Mouse (Mus musculus): ENCODE measurements around the gene Dnaja3. TPM values are rescaled to one million over a fixed set of nuclear protein-coding genes. Genes with fewer than 3 reads are reported as not detected.

Dnaja3 gene
- polyA plus RNA-seq, 1 experiment = 193 TPM

DNA sequence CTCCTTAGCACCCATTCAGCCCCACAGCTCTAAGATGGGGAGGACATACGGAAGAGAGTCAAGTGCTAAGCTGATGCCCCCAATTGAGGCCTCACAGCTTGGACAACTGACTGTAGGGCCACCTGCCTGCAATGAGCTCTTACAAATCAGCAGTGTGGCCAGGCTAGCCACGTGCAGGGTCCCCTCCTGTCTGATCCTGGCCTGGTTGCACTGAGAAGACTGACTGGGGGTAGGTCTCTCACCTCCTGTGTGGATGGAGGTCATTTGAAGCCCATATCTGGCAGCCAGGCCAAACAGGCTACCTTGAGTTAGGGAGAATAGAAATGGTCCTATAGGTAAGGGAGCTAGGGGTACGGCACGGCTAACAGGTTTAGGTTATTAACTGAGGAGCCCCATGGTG lies 6.1 kb downstream of the Dnaja3 start:
- peaks cover 18% of the 10 kb centered on the region for H3K4me1 ChIP-seq (ENCODE audit: control insufficient read depth, insufficient read depth, insufficient read length, low read length)
- no peak overlapping the region for H3K4me3 ChIP-seq (ENCODE audit: insufficient read depth, low read depth, low read length)
- H3K27ac ChIP-seq (replicated peaks; ENCODE audit: low read depth, low read length) = no peak overlapping the region

DNA sequence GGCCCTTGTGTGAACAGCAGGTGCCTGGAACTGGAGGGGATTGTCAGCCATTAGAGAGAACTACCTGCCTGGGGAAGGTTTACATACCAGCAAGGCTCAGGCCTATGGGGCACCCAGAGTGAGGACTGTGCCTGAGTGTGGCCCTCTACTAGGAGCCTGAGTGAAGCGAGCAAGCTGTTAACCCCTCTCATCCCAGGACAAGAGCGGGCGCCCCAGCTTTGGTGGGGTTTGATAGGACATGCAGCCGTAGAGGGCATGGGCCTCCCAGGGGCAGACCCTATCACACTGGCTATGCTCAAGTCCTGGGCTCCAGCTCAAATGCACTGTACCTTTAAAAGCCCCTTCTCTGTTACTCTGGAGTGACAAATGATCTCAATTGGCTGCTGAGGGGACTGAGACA lies 7.0 kb downstream of the Dnaja3 start:
- H3K27ac ChIP-seq (replicated peaks; ENCODE audit: low read depth, low read length) = peak overlapping the region; percentile 50

GRCm38 (mm10) chr16:4647651-4648141 lies 7.9 kb downstream of the Dnaja3 start:
- peak overlapping the region; percentile 50 for H3K27ac ChIP-seq (replicated peaks; ENCODE audit: low read depth, low read length)
- peaks cover 29% of the 10 kb centered on the region for H3K4me1 ChIP-seq (ENCODE audit: control insufficient read depth, insufficient read depth, insufficient read length, low read length)
- H3K4me3 ChIP-seq (ENCODE audit: insufficient read depth, low read depth, low read length) = no peak overlapping the region

More for the DNA sequence above, 7.0 kb downstream of the Dnaja3 start:
- Histone ChIP-seq H3K4me1 (ENCODE audit: control insufficient read depth, insufficient read depth, insufficient read length, low read length) (peaks cover 24% of the 10 kb centered on the region), H3K4me3 (ENCODE audit: insufficient read depth, low read depth, low read length) (no peak overlapping the region)

DNA sequence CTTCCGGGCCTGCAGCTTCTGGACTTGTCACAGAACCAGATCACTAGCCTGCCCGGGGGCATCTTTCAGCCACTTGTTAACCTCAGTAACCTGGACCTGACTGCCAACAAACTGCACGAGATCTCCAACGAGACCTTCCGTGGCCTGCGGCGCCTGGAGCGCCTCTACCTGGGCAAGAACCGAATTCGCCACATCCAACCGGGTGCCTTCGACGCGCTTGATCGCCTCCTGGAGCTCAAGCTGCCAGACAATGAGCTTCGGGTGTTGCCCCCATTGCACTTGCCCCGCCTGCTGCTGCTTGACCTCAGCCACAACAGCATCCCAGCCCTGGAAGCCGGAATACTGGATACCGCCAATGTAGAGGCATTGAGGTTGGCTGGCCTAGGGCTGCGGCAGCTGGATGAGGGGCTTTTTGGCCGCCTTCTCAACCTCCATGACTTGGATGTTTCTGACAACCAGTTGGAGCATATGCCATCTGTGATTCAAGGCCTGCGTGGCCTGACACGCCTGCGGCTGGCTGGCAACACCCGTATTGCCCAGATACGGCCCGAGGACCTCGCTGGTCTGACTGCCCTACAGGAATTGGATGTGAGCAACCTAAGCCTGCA lies 8.7 kb downstream of the Dnaja3 start:
- Histone ChIP-seq H3K4me3 (ENCODE audit: insufficient read depth, low read depth, low read length) (no peak overlapping the region), H3K4me1 (ENCODE audit: control insufficient read depth, insufficient read depth, insufficient read length, low read length) (peaks cover 29% of the 10 kb centered on the region), H3K27ac (replicated peaks; ENCODE audit: low read depth, low read length) (no peak overlapping the region)

DNA sequence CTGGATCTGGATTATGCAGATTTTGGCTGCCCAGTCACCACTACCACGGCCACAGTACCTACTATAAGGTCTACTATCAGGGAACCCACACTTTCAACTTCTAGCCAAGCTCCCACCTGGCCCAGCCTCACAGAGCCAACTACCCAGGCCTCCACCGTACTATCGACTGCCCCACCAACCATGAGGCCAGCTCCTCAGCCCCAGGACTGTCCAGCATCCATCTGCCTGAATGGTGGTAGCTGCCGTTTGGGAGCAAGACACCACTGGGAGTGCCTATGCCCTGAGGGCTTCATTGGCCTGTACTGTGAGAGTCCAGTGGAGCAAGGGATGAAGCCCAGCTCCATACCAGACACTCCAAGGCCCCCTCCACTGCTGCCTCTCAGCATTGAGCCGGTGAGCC lies 9.4 kb downstream of the Dnaja3 start:
- Histone ChIP-seq H3K4me1 (ENCODE audit: control insufficient read depth, insufficient read depth, insufficient read length, low read length) (peaks cover 26% of the 10 kb centered on the region), H3K4me3 (ENCODE audit: insufficient read depth, low read depth, low read length) (no peak overlapping the region), H3K27ac (replicated peaks; ENCODE audit: low read depth, low read length) (peak overlapping the region; percentile 1; the same call in 1 of the 2 replicates)

GRCm38 (mm10) chr16:4649692-4650091 lies 9.9 kb downstream of the Dnaja3 start:
- Histone ChIP-seq H3K4me3 (ENCODE audit: insufficient read depth, low read depth, low read length) (no peak overlapping the region), H3K27ac (replicated peaks; ENCODE audit: low read depth, low read length) (peak overlapping the region; percentile 1; the same call in 1 of the 2 replicates), H3K4me1 (ENCODE audit: control insufficient read depth, insufficient read depth, insufficient read length, low read length) (peaks cover 29% of the 10 kb centered on the region)

- H3K4me3 ChIP-seq (ENCODE audit: insufficient read depth, low read depth, low read length) = no peak overlapping the region
- H3K27ac ChIP-seq (replicated peaks; ENCODE audit: low read depth, low read length) = no peak overlapping the region
- H3K4me1 ChIP-seq (ENCODE audit: control insufficient read depth, insufficient read depth, insufficient read length, low read length) = peaks cover 29% of the 10 kb centered on the region
These were observed 10.4 kb downstream of the Dnaja3 start for GRCm38 (mm10) chr16:4650161-4650560.

DNA sequence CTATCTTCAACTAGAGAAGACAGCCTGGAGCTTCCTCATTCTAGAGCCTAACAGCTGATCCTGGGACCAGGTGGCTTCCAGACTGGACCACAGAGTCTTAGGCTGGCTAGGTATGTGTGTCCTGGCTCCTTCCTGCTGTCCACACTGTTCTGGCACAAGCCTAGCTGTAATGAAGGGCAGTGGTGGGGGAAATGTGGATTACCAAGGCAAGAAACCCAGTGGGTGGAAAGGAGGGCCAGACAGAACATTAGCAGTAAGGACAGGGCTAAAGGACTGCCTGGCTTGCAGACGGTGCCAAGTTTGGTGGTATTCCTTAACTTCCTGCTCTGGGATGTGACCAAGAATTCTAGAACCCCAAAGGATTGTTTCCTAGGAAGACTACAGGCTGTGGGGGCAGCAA lies 11.3 kb downstream of the Dnaja3 start:
- Histone ChIP-seq H3K4me1 (ENCODE audit: control insufficient read depth, insufficient read depth, insufficient read length, low read length) (peaks cover 35% of the 10 kb centered on the region), H3K27ac (replicated peaks; ENCODE audit: low read depth, low read length) (peak overlapping the region; percentile 42), H3K4me3 (ENCODE audit: insufficient read depth, low read depth, low read length) (no peak overlapping the region)

DNA sequence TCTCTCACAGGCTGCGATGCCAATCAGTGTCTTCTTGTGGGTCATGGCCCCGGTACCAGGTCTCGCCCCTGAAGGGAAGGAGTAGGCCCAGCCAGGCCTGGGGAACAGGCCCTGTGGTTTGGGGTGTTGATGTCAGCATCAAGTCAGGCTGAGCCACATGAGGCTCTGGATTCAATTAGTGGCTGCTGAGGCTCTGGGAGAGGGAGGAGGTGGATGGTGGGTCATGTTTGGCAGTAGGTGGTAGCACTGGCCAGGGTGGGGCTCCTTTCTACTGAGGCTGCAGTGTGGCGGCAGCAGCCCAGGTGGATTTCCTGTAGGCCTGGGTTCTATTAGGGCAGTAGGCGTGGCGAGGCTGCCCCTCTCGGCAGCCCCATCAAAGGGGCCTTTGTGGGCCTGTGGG lies 11.8 kb downstream of the Dnaja3 start:
- H3K4me1 ChIP-seq (ENCODE audit: control insufficient read depth, insufficient read depth, insufficient read length, low read length) = peaks cover 35% of the 10 kb centered on the region
- peak overlapping the region; percentile 42 for H3K27ac ChIP-seq (replicated peaks; ENCODE audit: low read depth, low read length)
- H3K4me3 ChIP-seq (ENCODE audit: insufficient read depth, low read depth, low read length) = no peak overlapping the region

DNA sequence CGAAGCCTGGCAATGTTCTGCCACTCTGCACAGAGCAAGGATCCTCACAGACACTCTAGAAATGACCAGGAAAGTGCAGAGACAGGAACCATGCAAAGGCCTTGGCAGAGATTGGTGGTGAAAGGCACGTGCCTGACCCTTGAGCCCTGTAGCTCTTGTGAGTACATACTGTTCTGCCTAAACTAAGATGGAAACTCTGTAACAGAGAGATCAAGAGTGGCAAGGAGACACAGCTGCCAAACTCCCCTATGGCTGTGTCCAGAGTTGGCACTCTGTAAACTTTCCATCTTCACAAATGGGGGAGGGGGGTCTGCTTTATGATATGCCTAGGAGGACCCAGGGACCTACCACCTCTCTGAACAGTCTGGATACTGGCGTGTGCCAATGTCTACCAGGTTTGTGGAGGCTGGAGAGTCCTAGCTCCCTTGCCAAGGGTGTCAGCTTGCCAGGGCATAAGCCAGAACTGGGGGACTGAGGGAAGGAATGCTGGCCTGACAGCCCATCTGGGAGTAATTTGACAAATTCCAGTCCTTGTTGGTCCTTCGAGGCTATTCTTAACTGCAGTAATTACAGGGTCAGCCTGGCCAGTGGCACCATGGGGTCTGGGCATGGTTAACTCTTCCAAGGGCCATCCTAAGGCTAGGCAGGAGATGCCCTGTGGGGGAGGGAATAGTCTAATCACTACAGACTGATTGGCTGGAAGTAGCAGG lies 13.1 kb downstream of the Dnaja3 start:
- H3K27ac ChIP-seq (replicated peaks; ENCODE audit: low read depth, low read length) = peak overlapping the region; percentile 67
- peaks cover 35% of the 10 kb centered on the region for H3K4me1 ChIP-seq (ENCODE audit: control insufficient read depth, insufficient read depth, insufficient read length, low read length)
- H3K4me3 ChIP-seq (ENCODE audit: insufficient read depth, low read depth, low read length) = no peak overlapping the region

GRCm38 (mm10) chr16:4654706-4655105 lies 14.9 kb downstream of the Dnaja3 start:
- Histone ChIP-seq H3K27ac (replicated peaks; ENCODE audit: low read depth, low read length) (peak overlapping the region; percentile 67), H3K4me1 (ENCODE audit: control insufficient read depth, insufficient read depth, insufficient read length, low read length) (peaks cover 35% of the 10 kb centered on the region), H3K4me3 (ENCODE audit: insufficient read depth, low read depth, low read length) (peak overlapping the region; percentile 9)

- H3K27ac ChIP-seq (replicated peaks; ENCODE audit: low read depth, low read length) = peak overlapping the region; percentile 83
- H3K4me3 ChIP-seq (ENCODE audit: insufficient read depth, low read depth, low read length) = no peak overlapping the region
- peaks cover 30% of the 10 kb centered on the region for H3K4me1 ChIP-seq (ENCODE audit: control insufficient read depth, insufficient read depth, insufficient read length, low read length)
These were observed 15.5 kb downstream of the Dnaja3 start for GRCm38 (mm10) chr16:4655251-4655734.

GRCm38 (mm10) chr16:4655764-4656570 lies 16.2 kb downstream of the Dnaja3 start:
- Histone ChIP-seq H3K4me3 (ENCODE audit: insufficient read depth, low read depth, low read length) (no peak overlapping the region), H3K27ac (replicated peaks; ENCODE audit: low read depth, low read length) (peak overlapping the region; percentile 83), H3K4me1 (ENCODE audit: control insufficient read depth, insufficient read depth, insufficient read length, low read length) (peaks cover 27% of the 10 kb centered on the region)

DNA sequence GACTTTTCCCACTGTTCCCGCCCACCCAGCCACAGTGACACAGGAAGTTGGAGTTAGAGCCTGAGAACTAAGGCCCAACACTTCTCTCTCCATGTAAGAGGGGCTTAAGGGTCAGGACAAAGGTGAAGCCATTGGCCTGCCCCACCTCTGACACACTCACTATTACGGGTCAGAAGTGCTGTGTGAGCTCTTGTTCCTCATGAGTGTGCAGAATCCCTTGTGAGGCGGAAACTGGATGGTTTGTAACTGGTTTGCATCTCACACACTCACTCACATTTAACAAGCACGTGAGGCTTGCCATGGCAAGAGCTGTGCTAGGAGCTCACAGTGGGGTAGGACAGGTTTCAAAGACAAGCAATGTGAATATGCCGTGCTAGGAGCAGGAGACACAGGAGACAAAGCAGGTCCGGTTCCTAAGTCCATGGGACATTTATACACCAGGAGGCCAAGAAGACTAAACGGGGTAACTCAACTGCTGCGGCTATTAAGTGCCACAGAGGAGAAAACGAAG lies 16.8 kb downstream of the Dnaja3 start:
- Histone ChIP-seq H3K27ac (replicated peaks; ENCODE audit: low read depth, low read length) (peak overlapping the region; percentile 83), H3K4me3 (ENCODE audit: insufficient read depth, low read depth, low read length) (no peak overlapping the region), H3K4me1 (ENCODE audit: control insufficient read depth, insufficient read depth, insufficient read length, low read length) (peaks cover 21% of the 10 kb centered on the region)

DNA sequence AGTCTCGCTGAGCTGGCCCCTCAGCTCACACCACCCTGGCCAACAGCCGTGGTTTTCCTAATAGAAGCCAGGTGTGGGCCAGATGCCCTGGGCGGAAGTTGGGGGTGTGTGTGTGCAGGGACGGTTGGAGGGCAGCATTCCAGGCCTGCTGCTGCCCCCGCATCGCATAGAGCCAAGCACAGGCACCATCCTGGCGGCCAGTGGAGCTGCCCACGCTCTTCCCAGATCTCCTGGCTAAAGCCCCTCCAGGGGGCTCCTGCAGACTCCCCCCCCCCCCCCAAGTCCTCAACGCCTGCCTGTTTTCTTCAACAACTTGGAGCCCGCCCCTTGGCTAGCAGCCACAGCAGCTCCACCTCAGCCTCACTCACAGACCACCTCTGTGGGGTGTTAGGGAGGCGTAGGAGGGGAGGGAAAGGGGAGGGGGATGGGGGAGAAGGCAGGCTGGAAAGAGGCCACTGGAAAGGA lies 19.0 kb downstream of the Dnaja3 start:
- H3K27ac ChIP-seq (replicated peaks; ENCODE audit: low read depth, low read length) = no peak overlapping the region

More for the DNA sequence above, 19.0 kb downstream of the Dnaja3 start:
- Histone ChIP-seq H3K4me3 (ENCODE audit: insufficient read depth, low read depth, low read length) (no peak overlapping the region), H3K4me1 (ENCODE audit: control insufficient read depth, insufficient read depth, insufficient read length, low read length) (peaks cover 11% of the 10 kb centered on the region)
